In genomic region chr1:184750114-184750664, GRCm38 (mm10) we compare ENCODE assay signal across 15 mouse cellular contexts. TPM values are rescaled to one million over a fixed set of nuclear protein-coding genes. Genes with fewer than 3 reads are reported as not detected.
"Had no signal": no experiment of that assay in that cellular context is flagged by ENCODE, and none has a peak within 500 bp of the region (broad histone marks: within the 10 kb centered on the region; RNA-seq: fewer than 3 reads in every experiment).

No protein-coding gene starts in this region.

- H3K27ac ChIP-seq: left cerebral cortex, adult 2 months; limb, embryonic 10.5 days; liver, embryonic 15.5 days; macrophage; midbrain, embryonic 15.5 days; neural tube, embryonic 12.5 days had no signal

- ATAC-seq: inflammation-experienced regulatory T-cells, adult 6 months; midbrain, embryonic 15.5 days had no signal

- H3K9me3 ChIP-seq: kidney, embryonic 15.5 days; limb, embryonic 10.5 days; liver, embryonic 15.5 days; midbrain, embryonic 15.5 days; neural tube, embryonic 12.5 days had no signal

- H3K27me3 ChIP-seq: liver, embryonic 15.5 days; midbrain, embryonic 15.5 days; neural tube, embryonic 12.5 days had no signal

- H3K4me2 ChIP-seq: kidney, embryonic 15.5 days; liver, embryonic 11.5 days; liver, embryonic 15.5 days; midbrain, embryonic 11.5 days; midbrain, embryonic 15.5 days; neural tube, embryonic 12.5 days had no signal

- DNase-seq: right cerebral cortex, postnatal 4 days; spleen, adult 18-20 months; thymus, adult 18-20 months; thymus, postnatal 14 days had no signal

- H3K9ac ChIP-seq: kidney, embryonic 15.5 days; liver, embryonic 15.5 days; midbrain, embryonic 15.5 days; neural tube, embryonic 12.5 days had no signal

- H3K4me3 ChIP-seq: kidney, embryonic 15.5 days; left cerebral cortex, adult 2 months; limb, embryonic 10.5 days; liver, embryonic 15.5 days; megakaryocyte, embryonic 14.5 days; midbrain, embryonic 15.5 days; neural tube, embryonic 12.5 days had no signal

- H3K4me1 ChIP-seq: limb, embryonic 10.5 days; liver, embryonic 15.5 days; megakaryocyte, embryonic 14.5 days; midbrain, embryonic 15.5 days had no signal

- H3K36me3 ChIP-seq: kidney, embryonic 15.5 days; limb, embryonic 10.5 days; liver, embryonic 15.5 days; midbrain, embryonic 15.5 days; neural tube, embryonic 12.5 days had no signal

RNA-seq across cellular contexts. Expression of gene Hlx, which starts 17.8 kb away (rescaled TPM):
- polyA plus RNA-seq: inflammation-experienced regulatory T-cells, adult 6 months had no signal
